Mouse (Mus musculus): ENCODE measurements at regions not wholly inside any gene's neighbourhood (a gene's known extent, or its start where the extent isn't known, plus 50 kb on each side); places are given as distances from the start of the nearest gene placed in this dataset.

DNA sequence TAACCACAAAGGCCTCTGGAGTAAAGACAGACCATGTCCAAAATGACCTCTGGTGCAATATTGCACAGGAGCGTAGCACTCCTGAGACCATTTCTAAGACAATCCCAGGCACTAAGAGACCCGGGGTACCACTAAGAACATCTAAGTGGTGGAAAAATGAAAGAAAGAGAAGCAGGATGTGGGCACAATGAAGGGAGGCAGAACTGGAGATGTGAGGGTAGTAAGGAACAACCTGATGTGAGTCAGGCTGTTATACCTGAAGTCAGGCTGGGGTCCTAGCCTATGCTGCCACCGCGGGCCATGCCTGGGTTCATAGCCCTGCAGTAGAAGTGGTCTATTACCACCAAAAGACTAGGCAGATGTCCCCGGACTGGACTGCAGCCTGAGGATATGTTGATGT lies 1051.4 kb downstream of the Gsdmc2 start:
- TF ChIP-seq NELFE (IDR thresholded peaks at IDR 0.05; ENCODE audit: low read depth, low read length) (no peak), CTCF (conservative IDR thresholded peaks at IDR 0.05 in 1 of 2, IDR thresholded peaks at IDR 0.05 in 1 of 2; ENCODE audit: low read depth in 2 of 2, low read length in 2 of 2) (no peak), CHD1 (IDR thresholded peaks at IDR 0.05; ENCODE audit: low read depth, low read length) (no peak), GABPA (IDR thresholded peaks at IDR 0.05; ENCODE audit: insufficient replicate concordance, low read depth, low read length) (no peak), ZMIZ1 (IDR thresholded peaks at IDR 0.05; ENCODE audit: low read depth, low read length) (no peak), MXI1 (IDR thresholded peaks at IDR 0.05; ENCODE audit: low read depth, low read length) (no peak), EP300 (IDR thresholded peaks at IDR 0.05; ENCODE audit: low read length) (no peak), USF1 (IDR thresholded peaks at IDR 0.05; ENCODE audit: low read depth, low read length) (no peak), POLR2A (IDR thresholded peaks at IDR 0.05; ENCODE audit: low read depth, low read length) (no peak)
